Mouse (Mus musculus) embryonic fibroblast, embryonic 13.5 days (primary cell): Measurements from ENCODE around the gene Lrp4.

Source experiments
- CTCF ChIP-seq: IDR thresholded peaks from 2 replicates; pipeline ENCODE4 v1.5.1; 2011; ENCODE audit warnings: mild to moderate bottlenecking, control low read depth, low read length, moderate library complexity, borderline replicate concordance; ENCODE audit not compliant: insufficient read depth
- POLR2A ChIP-seq: IDR thresholded peaks from 2 replicates; pipeline ENCODE4 v1.6.1; 2011; ENCODE audit warnings: low read depth, mild to moderate bottlenecking, control low read depth, low read length, moderate library complexity

DNA sequence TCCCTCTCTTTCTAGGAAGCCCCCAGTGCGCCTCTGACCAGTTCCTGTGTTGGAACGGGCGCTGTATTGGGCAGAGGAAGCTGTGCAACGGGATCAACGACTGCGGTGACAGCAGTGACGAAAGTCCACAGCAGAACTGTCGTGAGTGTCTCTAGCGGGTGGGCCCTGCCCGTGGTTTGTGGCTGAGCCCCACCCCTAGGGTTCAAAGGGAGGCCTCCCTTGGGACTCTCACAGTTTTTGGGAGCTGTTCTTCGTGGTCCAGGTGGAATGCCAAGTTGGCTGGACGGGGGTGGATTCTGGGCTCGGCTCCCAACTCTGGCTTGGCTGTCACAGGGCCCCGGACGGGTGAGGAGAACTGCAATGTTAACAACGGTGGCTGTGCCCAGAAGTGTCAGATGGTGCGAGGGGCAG lies 18.9 kb downstream of the Lrp4 start:
- TF ChIP-seq POLR2A (no peak), CTCF (no peak)
